Mouse (Mus musculus): ENCODE data around the gene Dcst1. TPM values are rescaled to one million over a fixed set of nuclear protein-coding genes. Genes with fewer than 3 reads are reported as not detected.
A peak's percentile ranks its signal among the peaks of the same experiment; 100 is the strongest.

Gene Dcst1
- polyA plus RNA-seq, 1 experiment from 2014 or later, result 0.76 TPM

GRCm38 (mm10) chr3:89394894-89395256 is 29.8 kb upstream of the Dcst1 start:
- Histone ChIP-seq H3K36me3 (no peaks in the 10 kb centered on the region), H3K4me1 (peaks cover 66% of the 10 kb centered on the region), H3K4me3 (peak overlapping the region; percentile 57), H3K4me2 (peak overlapping the region; percentile 98), H3K27ac (peak overlapping the region; percentile 92), H3K9me3 (no peaks in the 10 kb centered on the region), H3K27me3 (0 out of 2 replicates have a peak, but pooled peaks cover 3% of the 10 kb centered on the region), H3K9ac (no peak overlapping the region)
- WGBS, result 2% methylated on average over 11 of the region's 12 CpGs
- ATAC-seq (ENCODE audit: insufficient number of reproducible peaks, low FRiP score, low TSS enrichment, low read depth), result peak; percentile 9; the same call in 1 of the 2 replicates

- peaks cover 66% of the 10 kb centered on the region for H3K4me1 ChIP-seq
- peak within 1 kb of the TSS; percentile 41 for H3K9ac ChIP-seq
- H3K27me3 ChIP-seq, result 0 out of 2 replicates have a peak, but pooled peaks cover 3% of the 10 kb centered on the region
- peak within 1 kb of the TSS; percentile 98 for H3K4me2 ChIP-seq
- ATAC-seq (ENCODE audit: insufficient number of reproducible peaks, low FRiP score, low TSS enrichment, low read depth), result peak; percentile 37
- H3K9me3 ChIP-seq, result no peaks in the 10 kb centered on the region
- peak within 1 kb of the TSS; percentile 57 for H3K4me3 ChIP-seq
- H3K27ac ChIP-seq, result peak within 1 kb of the TSS; percentile 92
- WGBS, result under 1% methylated on average over 35 of the region's 42 CpGs
- H3K36me3 ChIP-seq, result no peaks in the 10 kb centered on the region
Measured at GRCm38 (mm10) chr3:89394006-89394893, 29.2 kb upstream of the Dcst1 start, which contains the start of gene Zbtb7b. Zbtb7b (minus strand) TSS chr3:89394776.

DNA sequence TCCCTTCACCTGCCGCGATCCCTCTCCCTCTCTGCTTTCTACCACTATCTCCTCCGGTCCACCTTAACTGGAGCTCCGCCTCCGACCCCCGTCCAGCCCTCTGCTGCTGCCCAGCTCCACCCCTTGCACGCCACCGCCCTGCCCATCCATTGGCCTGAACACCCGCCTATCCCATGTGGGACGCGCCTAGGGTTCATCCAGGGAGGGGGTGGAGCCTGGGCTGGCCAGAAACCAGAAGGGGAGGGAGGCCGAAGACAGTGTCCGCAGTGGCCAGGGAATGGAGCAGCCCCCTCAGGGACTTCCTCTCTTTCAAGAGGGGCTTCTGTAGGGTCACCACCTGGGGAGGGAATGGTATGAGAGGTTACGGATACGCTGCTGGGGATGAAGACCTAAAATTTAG is 28.6 kb upstream of the Dcst1 start:
- 0% methylated on average over 15 of the region's 15 CpGs for WGBS
- peak overlapping the region; percentile 57 for H3K4me3 ChIP-seq
- H3K9me3 ChIP-seq, result no peaks in the 10 kb centered on the region
- H3K36me3 ChIP-seq, result no peaks in the 10 kb centered on the region
- peak overlapping the region; percentile 41 for H3K9ac ChIP-seq
- peak overlapping the region; percentile 92 for H3K27ac ChIP-seq
- H3K4me1 ChIP-seq, result peaks cover 67% of the 10 kb centered on the region
- ATAC-seq (ENCODE audit: insufficient number of reproducible peaks, low FRiP score, low TSS enrichment, low read depth), result peak; percentile 94
- H3K27me3 ChIP-seq, result 0 out of 2 replicates have a peak, but pooled peaks cover 3% of the 10 kb centered on the region
- H3K4me2 ChIP-seq, result peak overlapping the region; percentile 98

GRCm38 (mm10) chr3:89392871-89393311 is 27.8 kb upstream of the Dcst1 start:
- Histone ChIP-seq H3K9me3 (no peaks in the 10 kb centered on the region), H3K9ac (peak overlapping the region; percentile 55), H3K36me3 (no peaks in the 10 kb centered on the region), H3K27ac (peak overlapping the region; percentile 79), H3K4me2 (peak overlapping the region; percentile 98), H3K4me1 (peaks cover 74% of the 10 kb centered on the region), H3K27me3 (0 out of 2 replicates have a peak, but pooled peaks cover 3% of the 10 kb centered on the region), H3K4me3 (peak overlapping the region; percentile 57)
- under 1% methylated on average over 17 of the region's 24 CpGs for WGBS
- no peak for ATAC-seq (ENCODE audit: insufficient number of reproducible peaks, low FRiP score, low TSS enrichment, low read depth)

DNA sequence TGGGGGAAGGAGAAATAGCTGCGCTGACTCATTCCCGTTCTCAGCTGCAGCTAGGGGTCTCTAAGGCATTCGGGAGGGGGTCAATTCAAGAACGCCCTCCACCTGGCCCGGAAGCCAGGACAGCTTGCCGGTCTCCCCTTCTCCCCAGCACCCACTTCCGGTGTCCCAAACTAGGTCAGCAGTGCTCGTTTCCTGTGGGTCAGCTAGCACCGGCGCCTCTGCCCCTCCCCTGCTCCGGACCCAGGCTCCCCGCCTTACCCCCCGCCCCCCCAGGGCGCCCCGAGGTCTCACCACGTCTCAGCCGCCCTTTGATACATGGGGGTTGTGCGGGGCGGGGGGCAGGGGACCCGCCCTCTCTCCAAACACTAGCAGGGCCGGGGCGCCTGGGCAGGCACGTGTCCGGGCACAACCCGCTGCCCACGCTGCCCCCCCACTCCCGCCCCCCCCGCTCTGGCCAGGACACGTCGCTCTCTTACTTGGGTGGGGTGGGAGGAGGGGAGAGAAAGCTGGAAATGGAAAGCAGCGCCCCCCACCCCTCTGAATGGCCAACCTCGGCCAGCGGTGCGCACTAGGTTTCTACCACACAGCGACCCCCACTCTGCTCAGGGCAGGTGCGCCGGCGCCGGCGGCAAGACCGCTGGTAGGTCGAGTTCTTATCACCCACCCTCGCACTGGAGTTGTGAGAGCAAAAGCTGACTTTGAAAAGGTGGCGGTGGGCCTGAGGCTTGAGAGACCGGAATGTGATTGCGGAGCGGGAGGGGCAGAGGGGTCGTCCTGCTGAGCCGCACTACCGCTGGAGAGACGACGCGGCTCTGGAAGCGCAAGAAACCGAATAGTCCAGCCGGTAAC is 26.8 kb upstream of the Dcst1 start:
- Histone ChIP-seq H3K4me1 (peaks cover 81% of the 10 kb centered on the region), H3K27me3 (0 out of 2 replicates have a peak, but pooled peaks cover 3% of the 10 kb centered on the region), H3K4me2 (peak overlapping the region; percentile 98), H3K27ac (peak overlapping the region; percentile 79; the same call in 1 of the 2 replicates), H3K9me3 (no peaks in the 10 kb centered on the region), H3K4me3 (peak overlapping the region; percentile 57), H3K36me3 (no peaks in the 10 kb centered on the region), H3K9ac (peak overlapping the region; percentile 55)
- WGBS, result 1% methylated on average over 56 of the region's 56 CpGs
- no peak for ATAC-seq (ENCODE audit: insufficient number of reproducible peaks, low FRiP score, low TSS enrichment, low read depth)

GRCm38 (mm10) chr3:89390699-89391662 is 25.9 kb upstream of the Dcst1 start:
- Histone ChIP-seq H3K4me2 (peak overlapping the region; percentile 98), H3K9ac (peak overlapping the region; percentile 55; the same call in 1 of the 2 replicates), H3K9me3 (no peaks in the 10 kb centered on the region), H3K4me1 (peaks cover 78% of the 10 kb centered on the region), H3K4me3 (peak overlapping the region; percentile 57), H3K36me3 (no peaks in the 10 kb centered on the region), H3K27ac (peak overlapping the region; percentile 3; the same call in 1 of the 2 replicates), H3K27me3 (0 out of 2 replicates have a peak, but pooled peaks cover 3% of the 10 kb centered on the region)
- WGBS, result 14% methylated on average over 19 of the region's 19 CpGs
- ATAC-seq (ENCODE audit: insufficient number of reproducible peaks, low FRiP score, low TSS enrichment, low read depth), result no peak

- H3K4me1 ChIP-seq, result peaks cover 77% of the 10 kb centered on the region
- peak overlapping the region; percentile 98; the same call in 1 of the 2 replicates for H3K4me2 ChIP-seq
- peak overlapping the region; percentile 57; the same call in 1 of the 2 replicates for H3K4me3 ChIP-seq
- no peaks in the 10 kb centered on the region for H3K36me3 ChIP-seq
- no peaks in the 10 kb centered on the region for H3K9me3 ChIP-seq
- whole genome bisulfite sequencing, result 41% methylated on average over 5 of the region's 5 CpGs
- no peak overlapping the region for H3K9ac ChIP-seq
- 0 out of 2 replicates have a peak, but pooled peaks cover 3% of the 10 kb centered on the region for H3K27me3 ChIP-seq
- 0 out of 2 replicates have a peak overlapping the region, but pooled peaks have one; percentile 3 for H3K27ac ChIP-seq
- no peak for ATAC-seq (ENCODE audit: insufficient number of reproducible peaks, low FRiP score, low TSS enrichment, low read depth)
Measured at GRCm38 (mm10) chr3:89390111-89390515, 25.1 kb upstream of the Dcst1 start.

DNA sequence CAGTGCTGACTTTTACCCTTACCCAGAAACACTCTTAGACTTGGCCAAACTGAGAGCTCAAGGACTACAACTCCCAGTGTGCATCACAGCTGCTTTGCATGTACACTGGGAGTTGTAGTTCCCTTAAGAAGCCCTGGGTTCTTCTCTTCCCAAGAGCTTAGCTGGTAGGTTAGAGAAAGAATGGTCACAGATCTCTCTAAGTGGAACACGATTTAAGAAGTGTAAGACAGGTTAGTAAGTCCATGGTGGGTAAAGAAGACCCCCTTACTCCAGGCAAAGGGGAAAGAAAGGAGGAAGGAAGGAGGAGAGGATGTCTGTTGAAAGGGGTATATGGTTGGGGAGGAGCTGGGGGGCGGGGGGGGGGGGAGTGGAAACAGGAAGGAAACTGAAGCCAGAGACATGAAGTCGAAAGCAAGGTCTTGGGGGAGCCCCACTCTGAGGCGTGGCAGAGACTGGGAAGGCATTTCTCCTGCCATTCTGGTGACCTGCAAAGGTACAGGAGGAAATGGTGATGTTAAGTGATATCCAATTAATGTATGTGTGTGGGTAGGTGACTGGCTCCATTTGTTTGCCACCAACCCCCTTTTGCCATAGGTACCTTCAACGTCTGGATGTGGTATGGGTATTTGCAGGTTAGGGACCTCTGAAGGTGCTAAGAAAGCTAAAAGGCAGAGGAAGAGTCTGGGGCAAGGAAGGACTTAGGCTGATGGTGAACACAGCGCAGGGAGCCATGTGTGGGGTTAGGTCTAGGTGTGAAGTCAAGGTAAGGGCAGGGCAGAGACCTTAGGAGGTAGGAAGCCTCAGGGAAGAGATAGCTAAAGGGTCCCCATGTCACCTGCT is 24.1 kb upstream of the Dcst1 start:
- Histone ChIP-seq H3K9me3 (no peaks in the 10 kb centered on the region), H3K36me3 (no peaks in the 10 kb centered on the region), H3K4me2 (no peak overlapping the region), H3K27me3 (0 out of 2 replicates have a peak, but pooled peaks cover 3% of the 10 kb centered on the region), H3K4me1 (peaks cover 77% of the 10 kb centered on the region), H3K9ac (no peak overlapping the region), H3K27ac (peak overlapping the region; percentile 73; the same call in 1 of the 2 replicates), H3K4me3 (no peak overlapping the region)
- 44% methylated on average over 6 of the region's 6 CpGs for WGBS
- no peak for ATAC-seq (ENCODE audit: insufficient number of reproducible peaks, low FRiP score, low TSS enrichment, low read depth)

GRCm38 (mm10) chr3:89388134-89388881 is 23.3 kb upstream of the Dcst1 start:
- Histone ChIP-seq H3K27me3 (0 out of 2 replicates have a peak, but pooled peaks cover 3% of the 10 kb centered on the region), H3K9me3 (no peaks in the 10 kb centered on the region), H3K36me3 (no peaks in the 10 kb centered on the region), H3K4me1 (peaks cover 73% of the 10 kb centered on the region), H3K27ac (peak overlapping the region; percentile 73), H3K4me2 (no peak overlapping the region), H3K4me3 (no peak overlapping the region), H3K9ac (no peak overlapping the region)
- ATAC-seq (ENCODE audit: insufficient number of reproducible peaks, low FRiP score, low TSS enrichment, low read depth), result no peak
- 60% methylated on average over 11 of the region's 11 CpGs for WGBS
